Mouse (Mus musculus) G1E (cell line): ENCODE measurements around the gene Best2. TPM values are rescaled to one million over a fixed set of nuclear protein-coding genes. Genes with fewer than 3 reads are reported as not detected.

Source experiments
- ATAC-seq: 2 replicates; pipeline ENCODE4 v1.8.0; 2016; ENCODE audit warnings: mild to moderate bottlenecking; ENCODE audit not compliant: insufficient number of reproducible peaks, poor library complexity, low FRiP score, severe bottlenecking; ENCODE audit errors: extremely low read depth
- DNase-seq: peaks from one replicate; pipeline ENCODE4 v3.0.0; 2012; ENCODE audit warnings: low spot score
- H3K27me3 ChIP-seq: 2 replicates; pipeline ENCODE4 v1.6.1; 2012; ENCODE audit warnings: mild to moderate bottlenecking, low read length, inconsistent platforms; ENCODE audit not compliant: insufficient read depth
- H3K36me3 ChIP-seq: replicated peaks from 2 replicates; pipeline ENCODE3; 2012; ENCODE audit warnings: mild to moderate bottlenecking, inconsistent platforms
- H3K4me1 ChIP-seq: 2 replicates; pipeline ENCODE4 v1.6.1; 2012; ENCODE audit warnings: low read depth, low read length, inconsistent platforms, mixed read lengths; ENCODE audit not compliant: insufficient read depth
- H3K4me3 ChIP-seq: 2 replicates; pipeline ENCODE4 v1.5.1; 2012; ENCODE audit warnings: low read depth, mild to moderate bottlenecking, inconsistent platforms, low read length, moderate library complexity, mixed read lengths
- H3K9me3 ChIP-seq: replicated peaks from 2 replicates; pipeline ENCODE4 v1.6.1; 2012; ENCODE audit warnings: inconsistent platforms
- CTCF ChIP-seq: IDR thresholded peaks from 2 replicates; pipeline ENCODE4 v1.5.1; 2012; ENCODE audit warnings: low read depth, low read length, inconsistent platforms, mixed read lengths
- GATA1 ChIP-seq: IDR thresholded peaks from 2 replicates; pipeline ENCODE4 v1.6.1; 2012; ENCODE audit warnings: borderline replicate concordance, low read length, inconsistent platforms, mixed read lengths
- GATA2 ChIP-seq: IDR thresholded peaks from 2 replicates; pipeline ENCODE4 v1.6.1; 2012; ENCODE audit warnings: low read depth, low read length, inconsistent platforms, borderline replicate concordance
- POLR2AphosphoS5 ChIP-seq: IDR thresholded peaks from 2 replicates; pipeline ENCODE4 v1.6.1; 2012; ENCODE audit warnings: low read depth, low read length, inconsistent platforms; ENCODE audit not compliant: insufficient replicate concordance
- TAL1 ChIP-seq: conservative IDR thresholded peaks from 2 replicates; pipeline ENCODE4 v1.6.1; 2012; ENCODE audit warnings: low read depth, low read length, inconsistent platforms, mixed read lengths
- polyA plus RNA-seq: library from polyadenylated mRNA; stranded (reverse); fragments of >175 nt; gene quantifications from 2 replicates; pipeline ENCODE4 v1.2.3, GENCODE M21; 2012
- total RNA-seq, 2 experiments: library from RNA; stranded (forward) in 1 of 2; stranded (reverse) in 1 of 2; fragments of 200-1000 nt in 1 of 2; fragments of >200 nt in 1 of 2; fragmentation: Nextera tagmentation in 1 of 2; gene quantifications; 2 replicates each; pipeline ENCODE4 v1.2.3; 2014 to 2017

Best2 gene
- total and polyA plus RNA-seq, 3 experiments: not detected

DNA sequence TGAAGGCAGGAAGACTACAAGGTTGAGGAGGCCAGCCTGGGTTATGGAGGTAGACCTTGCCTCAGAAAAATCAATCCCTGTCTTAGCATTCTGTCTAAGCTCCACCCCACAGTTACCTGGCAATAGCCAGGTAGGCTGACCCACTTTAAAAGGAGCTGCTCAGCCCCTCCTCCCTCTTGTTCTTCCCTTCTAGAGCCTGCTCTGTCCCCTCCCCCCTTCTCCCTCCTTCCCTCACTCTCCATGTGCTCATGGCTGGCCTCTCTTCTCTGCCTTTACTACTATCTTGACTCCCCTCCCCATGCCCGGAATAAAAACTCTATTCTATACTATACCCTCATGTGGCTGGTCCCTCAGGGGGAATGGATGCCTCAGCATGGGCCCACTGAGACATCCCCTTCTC is 19.5 kb upstream of the Best2 start:
- DNase-seq: no peak
- no peaks in the 10 kb centered on the region for H3K27me3 ChIP-seq
- TF ChIP-seq GATA2 (no peak), TAL1 (no peak), CTCF (no peak), POLR2AphosphoS5 (no peak), GATA1 (no peak)
- no peak for ATAC-seq
- peaks cover 59% of the 10 kb centered on the region for H3K4me1 ChIP-seq
- H3K36me3 ChIP-seq: peaks cover 64% of the 10 kb centered on the region
- no peaks in the 10 kb centered on the region for H3K9me3 ChIP-seq
- no peak overlapping the region for H3K4me3 ChIP-seq

DNA sequence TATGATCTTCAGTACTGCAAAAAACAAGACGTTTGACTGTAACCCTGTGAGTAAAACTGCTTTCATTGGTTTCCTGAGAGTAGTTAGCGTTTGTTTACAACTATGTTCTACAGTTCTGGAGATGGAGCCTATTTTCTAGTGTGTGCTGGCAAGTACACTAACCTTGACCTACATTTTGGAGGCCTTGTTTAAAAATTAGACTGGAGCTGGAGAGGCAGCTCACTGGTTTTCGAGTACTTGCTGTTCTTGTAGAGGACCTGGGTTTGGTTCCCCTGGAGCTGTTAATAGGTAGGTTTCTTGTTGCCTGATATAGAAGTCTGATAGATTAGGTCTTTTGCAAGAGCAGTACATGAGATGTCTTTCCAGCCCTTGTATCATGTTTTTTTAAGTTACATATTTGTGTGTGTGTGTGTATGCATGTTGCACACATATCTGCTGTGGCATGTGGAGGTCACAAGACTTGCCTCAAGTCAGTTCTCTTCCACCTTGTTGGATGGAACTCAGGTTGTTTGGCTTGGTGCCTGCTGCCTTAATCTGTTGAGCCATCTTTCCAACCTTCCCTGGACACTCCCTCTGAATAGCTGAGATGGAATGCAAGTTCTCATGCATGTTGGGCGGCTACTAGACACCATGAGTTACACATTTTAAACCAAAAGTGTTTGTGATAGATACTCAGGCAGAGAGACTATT is 18.4 kb upstream of the Best2 start:
- ATAC-seq (no peak), DNase-seq (no peak)
- TF ChIP-seq GATA1 (no peak), POLR2AphosphoS5 (no peak), CTCF (no peak), TAL1 (no peak), GATA2 (no peak)
- peaks cover 70% of the 10 kb centered on the region for H3K4me1 ChIP-seq
- H3K36me3 ChIP-seq: peaks cover 65% of the 10 kb centered on the region
- H3K4me3 ChIP-seq: no peak overlapping the region
- no peaks in the 10 kb centered on the region for H3K27me3 ChIP-seq
- H3K9me3 ChIP-seq: no peaks in the 10 kb centered on the region

DNA sequence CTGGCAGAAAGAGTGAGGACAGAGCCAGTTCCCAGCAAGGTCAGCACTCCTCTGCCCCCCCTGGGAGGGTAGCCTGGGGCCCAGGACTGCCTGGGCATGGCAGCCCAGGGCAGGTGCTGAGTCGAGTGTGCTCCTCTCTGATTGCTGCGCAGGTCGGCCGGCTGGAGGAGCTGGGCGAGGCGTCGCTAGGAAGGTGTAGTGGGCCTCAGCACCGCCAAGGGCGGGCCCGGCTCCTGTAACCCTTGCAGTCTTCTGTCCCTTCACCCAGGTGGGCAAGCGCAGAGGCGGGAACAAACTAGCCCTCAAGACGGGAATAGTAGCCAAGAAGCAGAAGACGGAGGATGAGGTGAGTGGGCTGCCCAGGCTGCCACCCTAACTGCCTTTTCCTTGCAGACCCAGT is 14.9 kb upstream of the Best2 start:
- no peak for ATAC-seq
- Histone ChIP-seq H3K4me3 (peak overlapping the region; percentile 95; the same call in 1 of the 2 replicates), H3K4me1 (peaks cover 68% of the 10 kb centered on the region), H3K27me3 (no peaks in the 10 kb centered on the region), H3K9me3 (no peaks in the 10 kb centered on the region), H3K36me3 (peaks cover 61% of the 10 kb centered on the region)
- TF ChIP-seq CTCF (no peak), TAL1 (no peak), GATA1 (no peak), POLR2AphosphoS5 (no peak), GATA2 (no peak)
- no peak for DNase-seq

DNA sequence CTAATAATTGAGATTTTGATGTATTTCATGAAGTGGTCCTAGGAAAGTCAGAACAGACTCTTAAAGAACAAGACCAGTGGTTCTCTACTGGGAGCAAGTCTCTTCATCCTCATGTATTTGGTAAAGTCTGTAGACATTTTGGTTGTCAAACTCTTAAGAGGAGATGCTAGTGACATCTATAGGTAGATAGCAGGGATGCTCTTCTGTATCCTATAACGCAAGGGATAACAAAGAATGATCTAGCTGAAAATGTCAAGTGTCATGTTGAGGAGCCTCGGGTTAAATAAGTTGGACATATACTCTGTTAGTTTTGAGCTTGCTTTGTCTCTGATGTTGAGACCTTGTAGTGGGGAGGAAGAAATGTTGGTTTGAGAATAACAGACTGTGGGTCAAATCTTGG is 13.6 kb upstream of the Best2 start:
- no peak for ATAC-seq
- Histone ChIP-seq H3K27me3 (no peaks in the 10 kb centered on the region), H3K4me3 (peak overlapping the region; percentile 95), H3K4me1 (peaks cover 69% of the 10 kb centered on the region), H3K9me3 (no peaks in the 10 kb centered on the region), H3K36me3 (peaks cover 61% of the 10 kb centered on the region)
- no peak for TF ChIP-seq GATA1
- TF ChIP-seq CTCF: no peak
- TF ChIP-seq TAL1: no peak
- no peak for TF ChIP-seq POLR2AphosphoS5
- TF ChIP-seq GATA2: no peak
- DNase-seq: no peak

DNA sequence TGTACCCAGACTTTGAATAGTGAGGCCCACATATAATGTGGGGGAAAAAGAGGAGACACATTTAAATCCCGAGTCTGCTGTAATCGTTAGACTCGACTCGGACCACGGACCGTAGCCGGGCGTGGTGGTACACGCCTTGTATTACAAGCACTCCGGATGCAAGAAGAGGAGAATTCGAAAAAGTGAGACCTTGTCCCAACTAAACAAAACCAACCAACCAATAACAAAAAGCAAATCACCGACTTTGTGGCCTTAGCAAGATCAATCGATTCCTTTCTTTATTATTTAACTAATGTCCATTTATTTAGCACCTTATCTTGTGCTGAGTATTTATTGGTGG is 13.2 kb upstream of the Best2 start:
- ATAC-seq: no peak
- Histone ChIP-seq H3K36me3 (peaks cover 59% of the 10 kb centered on the region), H3K27me3 (no peaks in the 10 kb centered on the region), H3K4me1 (peaks cover 68% of the 10 kb centered on the region), H3K9me3 (no peaks in the 10 kb centered on the region), H3K4me3 (peak overlapping the region; percentile 95)
- DNase-seq: no peak
- TF ChIP-seq POLR2AphosphoS5: no peak
- TF ChIP-seq TAL1: no peak
- no peak for TF ChIP-seq GATA1
- no peak for TF ChIP-seq GATA2
- no peak for TF ChIP-seq CTCF

DNA sequence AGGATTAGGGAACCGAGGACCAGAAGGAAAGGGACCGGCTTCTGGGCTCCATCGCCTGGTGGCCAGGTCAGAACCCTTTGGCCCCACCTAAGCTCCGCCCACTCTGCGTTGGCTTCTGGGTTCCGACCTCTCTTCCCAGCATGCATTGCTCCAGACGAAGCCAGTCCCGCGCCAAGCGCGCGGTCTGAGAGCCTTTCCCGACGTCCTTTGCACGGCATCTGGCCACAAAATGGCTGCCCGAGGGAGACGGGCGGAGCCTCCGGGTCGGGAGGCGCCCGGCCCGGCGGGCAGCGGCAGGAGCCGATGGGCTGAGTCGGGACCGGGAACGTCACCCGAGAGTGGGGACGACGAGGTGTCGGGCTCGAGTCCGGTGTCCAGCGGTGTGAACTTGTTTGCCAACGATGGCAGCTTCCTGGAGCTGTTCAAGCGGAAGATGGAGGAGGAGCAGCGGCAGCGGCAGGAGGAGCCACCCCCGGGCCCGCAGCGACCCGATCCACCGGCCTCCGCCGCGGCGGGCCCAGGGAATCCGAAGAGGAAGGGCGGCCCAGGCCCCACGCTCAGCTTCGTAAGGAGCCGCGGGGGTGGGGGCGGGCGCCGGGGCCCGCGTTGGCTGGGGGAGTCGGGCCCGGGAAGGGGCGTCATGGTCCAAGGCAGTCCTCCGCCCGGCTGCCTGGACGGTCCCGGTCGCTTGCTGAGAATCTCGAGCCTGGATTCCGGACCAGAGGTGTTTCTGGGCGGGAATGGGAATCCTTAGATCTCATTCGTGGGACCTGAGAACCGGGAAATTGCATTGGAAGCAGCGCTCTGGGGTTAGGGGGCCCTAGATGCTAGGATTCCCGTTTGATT is 12.6 kb upstream of the Best2 start, which contains the start of gene Trir:
TSS of gene Trir (plus strand) at position 154 of the 846 bp plus-strand sequence.
- DNase-seq (peak; percentile 87), ATAC-seq (peak; percentile 70)
- H3K9me3 ChIP-seq: no peaks in the 10 kb centered on the region
- H3K4me3 ChIP-seq: peak within 1 kb of the TSS; percentile 95
- H3K36me3 ChIP-seq: peaks cover 59% of the 10 kb centered on the region
- H3K27me3 ChIP-seq: no peaks in the 10 kb centered on the region
- TF ChIP-seq GATA1 (no peak), GATA2 (no peak), CTCF (no peak), POLR2AphosphoS5 (no peak), TAL1 (no peak)
- peaks cover 70% of the 10 kb centered on the region for H3K4me1 ChIP-seq
